Mouse (Mus musculus): ENCODE measurements around the gene Dnaaf1.

Dnaaf1 gene

DNA sequence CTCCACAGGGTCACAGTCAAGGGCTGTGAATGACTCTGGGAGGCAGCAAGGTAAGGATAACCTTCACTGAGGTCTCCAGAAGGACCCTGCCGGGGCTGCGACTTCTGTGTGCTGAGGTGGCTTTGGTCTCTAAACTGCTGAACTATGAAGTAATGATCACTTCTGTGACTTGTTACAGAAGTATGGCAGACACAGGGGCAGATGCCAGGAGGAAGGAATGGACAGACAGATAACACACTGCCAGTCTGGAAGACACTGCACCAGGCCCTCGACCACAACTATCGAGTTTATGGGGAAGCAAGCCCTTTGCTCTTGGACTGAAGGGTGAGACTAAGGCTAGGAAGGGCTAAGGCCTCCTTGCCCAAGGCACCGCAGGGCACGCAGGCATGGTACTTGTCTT is 3.9 kb upstream of the Dnaaf1 start:
- DNase-seq (ENCODE audit: low spot score in 2 of 2), result no peak

DNA sequence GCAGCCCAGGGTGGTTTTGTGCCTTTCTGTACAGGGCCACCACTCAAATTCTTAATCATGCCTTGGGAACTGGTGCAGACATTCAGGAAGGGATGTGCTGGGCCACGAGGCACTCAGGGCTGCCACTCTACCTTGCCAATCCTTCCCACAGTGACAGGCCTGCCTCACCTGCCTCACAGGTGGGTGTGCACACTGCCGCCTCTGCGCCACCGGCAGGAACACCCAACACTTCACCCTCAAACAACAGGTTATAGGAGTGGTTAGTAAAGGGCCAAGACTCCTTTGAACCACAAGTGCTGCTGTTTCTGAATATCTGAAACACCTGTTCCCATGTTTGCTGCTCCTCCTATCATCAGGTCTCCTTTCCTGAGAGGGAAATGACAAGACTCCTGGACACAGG is 2.6 kb upstream of the Dnaaf1 start:
- DNase-seq (ENCODE audit: low spot score in 2 of 2), result no peak

DNA sequence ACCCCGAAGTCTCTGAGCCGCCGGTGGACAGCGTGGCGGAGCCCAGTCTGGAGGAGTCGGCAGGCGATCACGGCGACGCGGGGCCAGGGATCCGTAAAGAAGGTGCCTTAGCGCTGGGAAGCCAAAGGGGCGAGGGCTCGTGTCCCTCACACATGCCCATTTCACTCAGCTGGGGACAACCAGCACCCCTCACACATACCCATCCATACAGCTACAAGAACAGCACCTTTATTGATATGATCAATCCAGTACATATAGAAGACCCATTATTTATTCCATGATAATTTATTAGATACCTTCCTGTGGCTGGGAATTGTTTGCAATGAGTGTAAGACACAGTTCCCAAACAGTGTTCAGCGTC is 311 bp downstream of the Dnaaf1 start:
- DNase-seq (ENCODE audit: low spot score in 2 of 2), result no peak

DNA sequence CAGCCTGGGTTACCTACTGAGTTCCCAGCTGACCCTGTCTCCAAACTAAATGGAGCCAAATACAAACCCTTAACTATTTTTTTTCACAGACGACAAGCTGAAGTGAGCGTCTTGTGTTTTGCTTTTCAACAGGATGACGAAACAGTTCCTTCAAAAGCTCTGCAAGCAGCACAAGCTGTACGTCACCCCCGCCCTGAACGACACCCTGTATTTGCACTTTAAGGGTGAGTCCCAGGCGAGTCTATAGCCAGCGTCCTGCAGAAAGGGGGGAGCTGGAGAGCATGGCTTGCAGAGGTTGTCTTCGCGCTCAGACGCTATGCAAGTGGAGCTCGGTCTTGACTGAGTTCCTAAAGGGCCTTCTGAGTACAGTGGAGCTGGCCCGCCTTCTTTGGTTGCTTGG is 4.1 kb downstream of the Dnaaf1 start:
- DNase-seq (ENCODE audit: low spot score in 2 of 2), result no peak

DNA sequence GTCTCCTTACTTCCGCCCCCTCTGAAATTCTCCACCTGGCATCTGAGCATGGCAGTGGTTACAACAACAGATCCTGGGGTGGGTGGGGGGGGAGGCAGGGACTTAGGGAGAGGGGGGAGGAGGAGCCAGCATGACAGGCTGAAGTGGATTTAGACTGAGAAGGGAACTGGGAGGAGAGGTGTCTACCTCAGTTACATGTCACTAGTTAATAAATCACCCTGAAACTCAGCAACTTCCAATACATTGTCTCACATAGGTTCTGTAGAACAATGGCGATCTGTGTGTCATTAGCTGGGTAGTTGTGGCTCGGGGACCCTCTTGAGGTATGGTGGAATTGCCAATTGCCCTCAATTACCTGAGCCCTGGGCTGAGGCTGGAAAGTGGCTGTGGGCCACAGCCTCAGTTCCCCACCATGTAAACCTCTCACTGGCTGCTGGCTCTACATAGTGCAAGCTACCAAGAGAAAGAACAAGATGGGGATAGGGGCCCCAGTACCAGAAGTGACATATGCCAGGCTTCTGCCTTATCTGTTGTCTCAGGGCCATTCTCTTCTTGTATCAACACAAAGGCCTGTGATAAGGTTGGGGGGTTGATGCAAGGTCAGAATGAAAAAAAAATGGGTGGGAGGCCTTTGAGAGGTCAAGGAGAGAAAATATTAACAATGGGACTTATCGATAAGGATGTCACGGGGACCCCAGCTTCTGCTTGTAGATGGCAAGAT is 5.6 kb downstream of the Dnaaf1 start:
- no peak for DNase-seq (ENCODE audit: low spot score in 2 of 2)

DNA sequence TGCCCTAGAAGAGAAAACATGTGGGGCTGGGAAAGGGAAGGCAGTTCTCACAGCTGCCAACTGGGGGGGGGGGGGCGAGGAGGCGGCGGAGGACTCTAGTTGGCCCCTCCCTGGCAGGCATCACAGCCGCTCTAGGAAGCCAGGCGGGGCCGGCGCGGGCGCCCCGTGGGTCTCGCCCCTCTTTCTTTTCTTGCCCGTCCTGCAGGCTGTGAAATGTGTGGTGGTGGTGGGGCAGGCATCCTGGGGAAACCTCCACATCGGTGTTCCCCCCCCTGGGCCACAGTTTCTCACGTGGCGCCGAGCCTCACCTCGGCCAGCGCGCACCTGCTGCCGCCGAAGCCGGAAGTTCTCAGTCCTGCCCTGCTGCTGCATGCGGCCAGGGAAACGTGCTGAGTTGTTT is 10.9 kb downstream of the Dnaaf1 start:
- DNase-seq (ENCODE audit: low spot score in 2 of 2), result no peak

DNA sequence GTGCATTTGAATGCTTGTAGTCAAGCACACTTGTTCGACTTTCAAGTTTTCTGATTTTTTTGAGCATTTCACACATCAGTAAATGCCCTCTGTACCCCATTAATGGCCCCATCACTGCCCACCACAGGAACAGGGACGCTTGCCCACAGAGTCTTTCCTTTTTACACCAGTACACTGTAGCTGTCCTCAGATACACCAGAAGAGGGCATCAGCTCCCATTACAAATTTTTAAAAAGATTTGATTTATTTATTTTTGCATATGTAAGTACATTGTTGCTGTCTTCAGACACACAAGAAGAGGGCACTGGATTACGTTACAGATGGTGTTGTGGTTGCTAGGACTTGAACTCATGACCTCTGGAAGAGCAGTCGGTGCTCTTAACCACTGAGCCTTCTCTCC is 13.3 kb downstream of the Dnaaf1 start:
- DNase-seq (ENCODE audit: low spot score in 2 of 2), result no peak

DNA sequence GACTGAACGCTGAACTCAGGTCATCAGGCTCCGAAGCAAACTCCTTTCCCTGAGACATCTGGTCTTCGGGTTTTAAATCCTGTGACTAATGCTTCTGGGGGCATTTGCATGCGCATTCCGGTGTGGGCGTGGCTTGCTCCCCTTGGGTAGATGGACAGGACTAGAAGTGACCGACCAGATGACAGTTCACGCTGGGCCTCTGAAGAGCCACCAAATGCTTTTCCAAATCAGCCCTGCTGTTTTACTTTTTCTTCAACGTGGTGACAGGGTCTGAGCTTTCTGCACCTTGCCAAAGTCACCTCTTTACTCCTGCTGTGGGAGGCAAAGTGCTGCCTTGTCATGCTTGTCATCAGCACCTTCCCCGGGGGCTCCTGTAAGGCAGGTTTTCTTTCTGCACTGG is 13.8 kb downstream of the Dnaaf1 start:
- DNase-seq (ENCODE audit: low spot score in 2 of 2), result no peak

DNA sequence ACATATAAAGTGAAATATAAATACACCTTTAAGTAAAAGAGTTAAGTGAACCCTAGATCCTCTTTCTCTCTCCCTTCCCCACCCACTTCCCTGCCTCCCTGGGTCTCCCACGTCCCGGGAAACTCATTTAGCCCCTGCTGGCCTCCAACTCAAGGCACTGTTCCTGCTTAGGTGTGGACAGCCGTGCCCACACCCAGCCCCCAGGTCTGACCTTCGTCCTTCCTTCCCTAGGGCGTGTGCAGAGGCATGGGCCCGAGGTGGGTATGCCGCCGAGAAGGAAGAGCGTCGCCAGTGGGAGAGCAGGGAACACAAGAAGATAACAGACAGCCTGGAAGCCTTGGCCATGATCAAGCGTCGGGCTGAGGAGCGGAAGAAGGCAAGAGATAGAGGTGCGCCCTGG is 15.3 kb downstream of the Dnaaf1 start:
- DNase-seq (ENCODE audit: low spot score in 2 of 2), result no peak

DNA sequence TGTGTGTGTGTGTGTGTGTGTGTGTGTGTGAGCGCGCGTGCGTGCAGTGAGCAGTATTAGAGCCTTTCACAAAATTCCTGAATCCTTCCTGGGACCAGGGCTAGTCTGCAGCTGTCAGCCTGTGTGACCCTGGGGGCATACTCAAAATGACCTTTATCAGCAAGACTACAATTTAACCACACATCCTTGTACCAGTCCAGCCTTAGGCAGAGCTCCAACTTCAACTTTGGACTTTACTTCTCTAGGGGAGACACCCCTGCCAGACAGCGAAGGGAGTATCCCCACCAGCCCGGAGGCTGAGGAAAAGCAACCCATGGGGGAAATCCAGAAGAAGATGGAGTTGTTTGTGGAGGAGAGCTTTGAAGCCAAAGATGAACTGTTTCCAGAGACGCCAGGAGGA is 16.4 kb downstream of the Dnaaf1 start:
- no peak for DNase-seq (ENCODE audit: low spot score in 2 of 2)

DNA sequence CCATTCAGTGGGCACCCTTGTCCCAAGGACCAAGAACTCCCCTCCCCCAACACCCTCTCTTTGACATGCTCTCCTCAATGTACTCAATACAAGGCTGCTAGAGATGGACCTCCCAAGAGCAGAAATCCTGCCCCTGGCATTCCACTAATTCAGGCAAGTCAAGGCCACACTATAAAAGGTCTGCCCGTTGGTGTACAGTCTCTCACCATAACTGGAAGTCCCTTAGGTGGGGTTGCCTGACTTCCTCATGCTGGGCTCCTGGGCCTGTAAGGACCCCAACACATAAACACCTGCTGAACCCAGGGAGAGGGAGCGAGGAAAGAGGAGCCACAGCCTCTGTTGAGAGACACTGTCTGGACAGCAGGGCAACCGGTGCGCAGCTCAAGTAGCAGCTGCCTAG is 28.7 kb downstream of the Dnaaf1 start:
- DNase-seq (ENCODE audit: low spot score in 2 of 2), result no peak

DNA sequence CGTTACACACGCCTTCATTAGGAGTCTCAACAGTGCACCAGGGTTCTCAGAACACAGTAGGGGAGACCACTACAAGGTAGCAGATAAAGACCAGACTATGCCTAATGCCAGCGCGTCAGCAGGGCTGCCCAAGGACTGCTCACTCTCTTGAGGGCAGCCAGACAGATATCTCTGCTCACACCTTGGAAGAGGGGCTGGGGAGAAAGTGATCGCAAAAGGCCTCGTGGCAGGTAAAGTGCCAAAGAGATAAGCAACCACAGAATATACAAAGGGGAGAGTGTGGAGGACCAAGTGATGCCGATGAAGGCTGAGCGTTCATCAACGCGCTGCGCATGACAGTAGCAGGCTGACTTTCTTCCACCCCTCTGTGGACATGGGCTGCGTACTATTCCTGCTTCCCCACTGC is 29.4 kb downstream of the Dnaaf1 start:
- no peak for DNase-seq (ENCODE audit: low spot score in 2 of 2)

DNA sequence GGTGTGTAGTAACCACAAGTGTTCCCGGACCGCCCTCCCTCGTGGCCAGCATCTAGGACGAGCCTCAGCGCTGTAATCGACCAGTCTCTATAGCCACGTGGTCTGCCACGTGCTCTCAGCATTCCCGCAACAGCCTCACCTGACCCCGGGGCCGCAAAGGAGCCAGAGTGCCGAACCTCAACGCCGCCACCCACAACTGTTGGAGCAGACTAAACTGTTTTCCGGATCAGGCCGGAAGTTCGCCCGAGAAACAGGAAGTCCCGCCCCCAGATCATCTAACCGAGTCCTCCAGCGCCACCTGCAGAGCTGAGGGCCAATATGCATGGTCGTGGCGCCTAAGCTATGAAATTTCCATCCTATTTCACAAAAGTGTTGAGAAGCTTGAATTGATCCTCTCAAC is 30.0 kb downstream of the Dnaaf1 start, which contains the start of gene Taf1c:
Gene Taf1c (minus strand): TSS at position 227 of the 400 bp plus-strand sequence.
- peak; percentile 95 for DNase-seq (ENCODE audit: low spot score in 2 of 2)

DNA sequence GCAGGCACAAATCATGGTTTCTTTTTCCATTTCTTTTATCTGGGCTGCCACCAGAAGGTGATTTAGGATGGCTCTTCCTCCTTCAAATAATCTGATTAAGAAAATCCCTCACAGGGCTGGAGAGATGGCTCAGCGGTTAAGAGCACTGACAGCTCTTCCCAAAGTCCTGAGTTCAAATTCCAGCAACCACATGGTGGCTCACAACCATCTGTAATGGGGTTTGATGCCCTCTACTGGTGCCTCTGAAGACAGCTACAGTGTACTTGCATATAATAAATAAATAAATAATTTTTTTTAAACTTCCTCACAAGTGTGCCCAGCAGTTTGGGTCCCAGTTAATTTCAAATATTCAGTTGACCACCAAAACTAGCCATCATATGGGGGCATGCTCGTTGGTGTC is 31.2 kb downstream of the Dnaaf1 start:
- DNase-seq (ENCODE audit: low spot score in 2 of 2), result no peak

DNA sequence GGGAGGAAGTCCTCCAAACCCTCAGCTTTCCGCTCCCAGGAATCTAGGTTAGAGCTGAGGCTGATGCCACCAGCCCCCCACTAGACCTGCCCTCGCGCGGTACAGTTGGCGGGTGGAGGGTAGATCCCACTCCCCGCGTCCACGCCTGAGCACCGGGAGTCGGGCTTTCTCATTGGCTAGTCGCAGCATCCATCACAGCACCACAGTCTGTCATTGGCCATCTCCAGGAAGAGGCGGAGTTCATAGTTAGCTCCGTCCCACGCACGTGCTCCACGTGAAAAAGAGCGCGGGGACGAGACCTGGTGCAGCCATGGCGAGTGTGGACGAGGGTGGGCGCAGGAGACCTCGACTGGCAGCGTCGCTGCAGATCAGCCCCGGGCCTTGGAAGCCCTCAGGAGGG is 37.4 kb downstream of the Dnaaf1 start, which contains the start of gene Adad2:
Gene Adad2 (plus strand): TSS at position 277 of the 400 bp plus-strand sequence.
- DNase-seq (ENCODE audit: low spot score in 2 of 2), result no peak

DNA sequence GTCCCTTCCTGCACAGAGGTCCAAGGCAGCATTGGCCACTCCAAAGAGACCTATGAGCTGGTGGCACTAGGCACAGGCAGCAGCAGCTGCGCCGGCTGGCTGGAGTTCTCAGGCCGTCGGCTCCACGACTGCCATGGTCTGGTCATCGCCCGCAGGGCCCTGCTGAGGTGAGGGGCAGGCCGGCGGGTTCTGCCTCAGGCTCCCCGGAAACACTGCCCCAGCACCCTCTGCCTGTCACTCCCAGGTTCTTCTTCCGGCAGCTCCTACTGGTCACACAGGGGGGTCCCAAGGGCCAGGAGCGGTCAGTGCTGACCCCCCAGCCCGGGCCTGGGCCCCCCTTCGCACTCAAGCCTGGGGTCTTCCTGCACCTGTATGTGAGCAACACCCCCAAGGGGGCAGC is 40.1 kb downstream of the Dnaaf1 start:
- DNase-seq (ENCODE audit: low spot score in 2 of 2), result no peak

DNA sequence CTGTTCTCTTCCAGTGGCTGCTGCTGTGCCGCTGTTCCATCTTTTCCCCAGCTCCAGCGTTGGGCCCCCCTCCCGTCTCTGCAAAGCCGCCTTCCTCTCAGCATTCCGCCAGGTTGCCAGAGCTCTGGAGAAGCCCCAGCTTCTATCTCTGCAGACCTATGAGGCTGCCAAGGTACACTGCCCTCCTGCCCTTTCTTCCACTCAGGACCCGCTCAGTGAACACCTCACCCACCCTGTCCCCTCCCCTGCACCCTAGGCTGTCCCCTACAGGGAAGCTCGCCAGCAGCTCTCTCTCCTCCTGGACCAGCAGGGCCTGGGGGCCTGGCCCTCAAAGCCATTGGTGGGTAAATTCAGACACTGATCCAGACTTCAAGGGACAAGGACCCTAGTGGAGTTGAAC is 41.3 kb downstream of the Dnaaf1 start:
- DNase-seq (ENCODE audit: low spot score in 2 of 2), result no peak

DNA sequence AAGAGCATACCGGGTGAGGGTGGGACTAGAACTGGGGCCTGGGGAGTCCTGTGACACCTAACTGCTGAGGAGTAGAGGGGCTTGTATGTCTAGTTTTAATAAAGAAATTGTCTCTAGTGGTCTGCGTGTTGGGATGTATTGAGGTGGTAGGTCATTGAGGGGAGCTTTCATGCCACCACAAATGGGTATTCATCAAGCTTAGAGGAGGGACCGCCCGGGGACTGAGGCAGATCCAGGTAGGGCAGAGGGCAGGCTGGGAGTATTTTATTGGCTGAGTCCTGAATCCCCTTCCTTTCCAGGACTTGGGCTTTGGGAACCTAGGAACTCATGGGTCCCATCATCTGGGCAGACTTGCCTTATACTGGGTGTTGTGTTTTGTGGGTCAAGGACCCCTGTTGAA is 41.8 kb downstream of the Dnaaf1 start:
- no peak for DNase-seq (ENCODE audit: low spot score in 2 of 2)

DNA sequence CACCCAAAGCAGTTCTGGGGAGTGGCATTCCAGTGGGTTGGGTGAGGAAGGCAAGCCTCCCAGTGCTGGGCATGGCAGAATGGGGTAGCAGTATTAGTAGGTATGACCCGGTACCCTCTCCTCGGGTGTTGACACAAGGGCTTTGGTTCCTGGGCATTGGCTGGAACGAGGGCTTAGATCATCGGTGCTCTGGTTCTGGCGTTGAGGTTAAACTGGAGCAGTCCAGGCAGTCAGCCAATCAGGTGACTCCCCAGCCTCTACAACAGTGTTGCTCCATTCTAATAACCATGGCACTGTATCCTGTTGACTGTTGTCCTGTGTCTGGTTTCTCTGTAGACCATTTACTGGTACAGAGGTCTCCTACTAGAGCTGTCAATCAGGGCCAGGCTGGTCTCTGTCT is 42.6 kb downstream of the Dnaaf1 start:
- no peak for DNase-seq (ENCODE audit: low spot score in 2 of 2)

DNA sequence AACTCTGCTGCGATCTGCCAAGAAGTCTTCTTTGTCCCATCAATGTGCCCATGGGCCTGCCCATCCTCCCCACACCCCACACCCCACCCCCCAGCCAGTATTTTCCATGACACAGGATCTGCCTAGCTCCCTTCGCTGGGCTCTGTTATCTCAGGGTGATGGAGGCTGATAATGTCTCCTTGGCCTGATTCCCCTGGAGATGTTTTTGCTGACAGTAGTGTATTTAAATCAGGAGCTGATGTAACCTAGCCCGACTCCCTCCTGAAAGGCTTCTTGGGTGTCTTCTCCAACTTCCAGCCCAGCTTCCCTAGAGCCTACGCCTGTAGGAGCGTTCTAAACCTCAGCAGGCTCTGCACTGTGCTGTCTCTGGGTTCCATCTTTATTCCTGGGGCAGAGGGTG is 43.9 kb downstream of the Dnaaf1 start:
- no peak for DNase-seq (ENCODE audit: low spot score in 2 of 2)

DNA sequence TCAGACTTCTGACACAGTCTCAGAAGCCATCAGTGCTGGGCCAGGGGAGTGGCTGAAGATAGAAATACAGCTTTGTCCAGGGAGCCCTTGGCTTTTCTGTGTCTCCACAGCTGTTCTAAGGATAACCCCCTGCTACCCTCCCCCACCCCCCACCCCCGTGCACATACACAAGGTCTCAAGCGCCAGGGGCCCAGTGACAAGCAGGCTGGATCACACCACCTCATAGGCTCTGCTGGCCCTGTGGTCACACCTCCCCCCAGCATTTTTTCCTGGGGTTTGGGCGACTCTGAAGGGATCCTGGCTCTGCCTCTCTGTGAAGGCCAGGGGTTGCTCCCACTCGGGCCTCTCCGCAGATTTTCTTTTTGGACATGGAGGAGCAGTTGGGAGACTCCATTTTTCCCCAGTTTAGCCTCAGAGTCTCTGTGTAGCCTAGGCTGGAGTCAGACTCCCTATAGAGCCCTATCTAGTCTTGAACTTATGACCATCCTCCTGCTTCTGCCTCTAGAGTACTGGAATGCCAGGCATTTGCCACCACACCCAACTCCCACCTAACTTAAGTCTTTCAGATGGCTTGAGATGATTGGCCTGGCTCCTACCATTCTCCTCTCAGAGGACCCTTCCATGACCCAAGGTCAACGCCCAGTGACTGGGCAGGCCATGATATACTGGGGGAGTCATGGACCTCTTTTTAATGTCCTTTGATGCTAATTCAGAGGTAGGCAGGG is 45.2 kb downstream of the Dnaaf1 start:
- DNase-seq (ENCODE audit: low spot score in 2 of 2), result no peak

DNA sequence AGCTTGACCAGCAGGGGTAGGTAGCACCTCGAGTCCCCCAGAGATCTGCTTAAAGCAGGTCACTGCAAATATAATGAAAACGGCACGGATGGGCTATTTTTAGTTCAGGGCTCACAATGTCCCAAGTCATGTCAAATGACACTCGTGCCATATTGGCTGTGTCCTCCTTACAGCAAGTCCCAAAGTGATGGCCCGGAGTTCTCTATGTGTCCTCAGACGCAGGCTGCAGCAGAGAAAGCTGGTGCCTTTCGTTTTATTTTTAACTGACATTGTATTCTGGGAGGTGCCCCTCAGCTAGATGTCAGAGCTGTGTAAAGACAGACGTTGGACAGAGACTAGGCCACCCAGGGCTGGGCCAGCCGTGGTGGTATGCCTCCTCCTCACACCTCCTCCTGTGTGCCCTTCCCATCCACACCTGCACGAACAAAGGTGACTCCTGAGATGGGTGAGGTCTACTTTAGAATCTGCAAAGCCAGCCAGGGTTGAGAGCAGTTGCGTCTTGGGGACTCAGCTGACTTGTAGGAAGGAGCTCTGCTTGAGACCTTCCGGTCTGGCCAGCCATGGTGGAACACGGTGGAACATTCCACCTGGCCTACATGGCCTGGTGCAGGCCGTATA is 45.9 kb downstream of the Dnaaf1 start:
- no peak for DNase-seq (ENCODE audit: low spot score in 2 of 2)

DNA sequence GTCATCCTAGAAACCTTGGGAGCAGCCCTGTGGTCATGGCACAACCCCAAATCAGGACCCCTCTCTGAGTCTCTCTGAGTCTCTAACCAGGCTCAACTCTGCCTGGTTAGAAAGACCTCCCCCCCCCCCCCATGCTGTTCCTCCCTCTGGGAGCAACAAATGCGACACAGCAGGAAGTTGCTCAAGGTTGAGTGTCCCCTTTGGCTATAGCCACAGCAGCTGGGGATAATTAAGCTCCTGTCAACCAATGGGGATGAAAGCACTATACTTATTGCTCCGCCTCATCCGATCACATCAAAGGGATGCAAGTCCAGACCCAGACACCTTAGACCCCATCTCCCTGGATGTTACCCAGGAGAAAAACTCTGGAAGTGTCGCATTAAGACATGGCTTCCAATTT is 47.5 kb downstream of the Dnaaf1 start:
- no peak for DNase-seq (ENCODE audit: low spot score in 2 of 2)
